Mouse (Mus musculus): ENCODE data around the gene Ralgps1. TPM values are rescaled to one million over a fixed set of nuclear protein-coding genes. Genes with fewer than 3 reads are reported as not detected.

Ralgps1 gene
- polyA plus RNA-seq, 1 experiment from 2014 or later, result 4.2 TPM

DNA sequence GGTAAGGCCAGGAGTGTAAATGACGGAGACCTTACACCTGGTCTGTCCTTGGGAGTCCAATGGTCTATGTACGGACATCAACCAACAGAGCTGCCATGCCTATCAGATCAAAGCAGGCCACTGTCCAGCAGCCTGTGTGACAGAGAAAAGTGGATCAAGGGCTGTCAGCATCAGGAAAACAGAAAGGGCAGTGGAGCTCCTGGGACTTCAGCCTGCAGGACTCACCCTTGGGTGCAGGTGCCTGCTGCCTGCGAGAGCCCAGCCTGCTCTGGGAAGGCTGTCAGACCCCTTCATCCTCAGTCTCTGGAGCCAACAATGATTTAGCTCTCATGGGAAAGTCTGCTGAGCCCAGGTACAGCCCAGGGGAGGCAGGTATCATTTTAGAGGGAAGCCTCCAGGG, 109.8 kb downstream of the Ralgps1 start:
- no peaks in the 10 kb centered on the region for H3K36me3 ChIP-seq (ENCODE audit: control insufficient read depth, insufficient read depth, low read length)
- WGBS, result 89% methylated on average over 3 of the region's 3 CpGs
- no peaks in the 10 kb centered on the region for H3K4me1 ChIP-seq (ENCODE audit: control insufficient read depth, insufficient read depth, low read length)
- no peak overlapping the region for H3K27ac ChIP-seq (replicated peaks; ENCODE audit: low read depth, low read length)
- H3K4me3 ChIP-seq (ENCODE audit: low read depth, low read length), result no peak overlapping the region
- H3K4me2 ChIP-seq (ENCODE audit: low read depth, low read length), result no peak overlapping the region
- no peak overlapping the region for H3K9ac ChIP-seq (ENCODE audit: low read depth, low read length)
- H3K27me3 ChIP-seq (replicated peaks; ENCODE audit: control insufficient read depth, insufficient read depth, low read length), result no peaks in the 10 kb centered on the region
- H3K9me3 ChIP-seq (ENCODE audit: control insufficient read depth, low read length), result no peaks in the 10 kb centered on the region
- DNase-seq (ENCODE audit: low spot score), result no peak
- no peak for ATAC-seq (ENCODE audit: low read depth)

DNA sequence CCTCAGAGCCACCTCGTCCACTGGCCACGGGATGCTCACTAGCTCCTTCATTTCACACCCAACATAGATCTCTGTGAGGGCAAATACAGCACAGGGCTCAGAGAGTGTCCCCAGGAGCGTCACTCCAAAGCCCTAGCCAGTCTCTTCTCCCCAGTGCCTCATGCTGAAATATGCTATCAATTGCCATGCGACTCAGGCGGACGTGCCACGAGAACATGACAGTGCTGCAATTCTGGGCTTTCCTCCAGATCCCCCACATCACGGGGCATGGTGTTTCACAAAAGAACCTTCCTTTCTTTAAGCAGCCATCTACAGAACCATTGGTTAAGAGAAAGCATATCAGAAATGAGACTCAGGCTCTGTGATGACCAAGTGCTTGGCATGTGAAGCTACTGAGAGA, 110.5 kb downstream of the Ralgps1 start:
- Histone ChIP-seq H3K4me1 (ENCODE audit: control insufficient read depth, insufficient read depth, low read length) (no peaks in the 10 kb centered on the region), H3K36me3 (ENCODE audit: control insufficient read depth, insufficient read depth, low read length) (no peaks in the 10 kb centered on the region), H3K9me3 (ENCODE audit: control insufficient read depth, low read length) (no peaks in the 10 kb centered on the region), H3K4me2 (ENCODE audit: low read depth, low read length) (no peak overlapping the region), H3K4me3 (ENCODE audit: low read depth, low read length) (no peak overlapping the region), H3K27me3 (replicated peaks; ENCODE audit: control insufficient read depth, insufficient read depth, low read length) (no peaks in the 10 kb centered on the region), H3K27ac (replicated peaks; ENCODE audit: low read depth, low read length) (no peak overlapping the region), H3K9ac (ENCODE audit: low read depth, low read length) (no peak overlapping the region)
- DNase-seq (ENCODE audit: low spot score), result no peak
- 87% methylated on average over 8 of the region's 8 CpGs for WGBS
- no peak for ATAC-seq (ENCODE audit: low read depth)

DNA sequence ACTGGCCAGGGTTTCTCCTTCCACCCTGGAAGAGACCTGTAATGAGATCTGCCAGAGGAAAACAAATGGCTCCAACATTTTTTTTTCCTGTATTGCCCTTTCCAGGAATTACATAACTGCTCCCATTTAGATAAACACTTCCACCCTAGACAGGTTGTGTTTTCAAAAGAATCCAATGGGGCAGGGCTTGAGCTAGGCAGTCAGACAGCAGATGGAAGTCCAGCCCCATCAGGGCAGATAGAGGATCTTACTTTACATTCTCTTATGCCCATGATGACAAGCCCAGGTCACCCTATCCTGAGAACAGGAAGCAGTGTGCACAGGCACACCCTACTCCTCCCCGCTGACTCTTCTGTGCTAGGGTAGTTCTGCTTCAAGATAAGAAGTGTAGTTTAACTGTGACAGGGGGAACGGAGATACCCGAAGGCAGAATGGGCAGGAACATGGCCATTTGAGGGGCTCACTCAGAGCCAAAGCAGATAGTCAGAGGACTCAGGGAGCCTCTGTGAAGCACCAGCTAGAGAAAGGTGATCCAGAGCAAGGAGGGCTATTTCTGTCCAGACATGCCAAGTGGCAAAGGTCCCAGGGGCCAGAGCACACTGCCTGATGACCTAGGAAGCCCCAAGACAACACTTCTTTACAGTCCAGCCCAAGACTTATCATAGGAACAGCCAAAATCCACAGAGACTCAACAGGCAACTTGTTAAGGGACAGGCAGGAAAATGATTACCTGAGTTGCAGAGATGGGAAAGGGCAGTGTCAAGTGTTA, 114.3 kb downstream of the Ralgps1 start:
- no peak for DNase-seq (ENCODE audit: low spot score)
- Histone ChIP-seq H3K9me3 (ENCODE audit: control insufficient read depth, low read length) (no peaks in the 10 kb centered on the region), H3K4me3 (ENCODE audit: low read depth, low read length) (no peak overlapping the region), H3K27ac (replicated peaks; ENCODE audit: low read depth, low read length) (no peak overlapping the region), H3K4me1 (ENCODE audit: control insufficient read depth, insufficient read depth, low read length) (no peaks in the 10 kb centered on the region; the same call in 1 of the 2 replicates), H3K4me2 (ENCODE audit: low read depth, low read length) (no peak overlapping the region), H3K9ac (ENCODE audit: low read depth, low read length) (no peak overlapping the region), H3K36me3 (ENCODE audit: control insufficient read depth, insufficient read depth, low read length) (no peaks in the 10 kb centered on the region), H3K27me3 (replicated peaks; ENCODE audit: control insufficient read depth, insufficient read depth, low read length) (no peaks in the 10 kb centered on the region)
- no peak for ATAC-seq (ENCODE audit: low read depth)
- WGBS, result 86% methylated on average over 3 of the region's 3 CpGs

DNA sequence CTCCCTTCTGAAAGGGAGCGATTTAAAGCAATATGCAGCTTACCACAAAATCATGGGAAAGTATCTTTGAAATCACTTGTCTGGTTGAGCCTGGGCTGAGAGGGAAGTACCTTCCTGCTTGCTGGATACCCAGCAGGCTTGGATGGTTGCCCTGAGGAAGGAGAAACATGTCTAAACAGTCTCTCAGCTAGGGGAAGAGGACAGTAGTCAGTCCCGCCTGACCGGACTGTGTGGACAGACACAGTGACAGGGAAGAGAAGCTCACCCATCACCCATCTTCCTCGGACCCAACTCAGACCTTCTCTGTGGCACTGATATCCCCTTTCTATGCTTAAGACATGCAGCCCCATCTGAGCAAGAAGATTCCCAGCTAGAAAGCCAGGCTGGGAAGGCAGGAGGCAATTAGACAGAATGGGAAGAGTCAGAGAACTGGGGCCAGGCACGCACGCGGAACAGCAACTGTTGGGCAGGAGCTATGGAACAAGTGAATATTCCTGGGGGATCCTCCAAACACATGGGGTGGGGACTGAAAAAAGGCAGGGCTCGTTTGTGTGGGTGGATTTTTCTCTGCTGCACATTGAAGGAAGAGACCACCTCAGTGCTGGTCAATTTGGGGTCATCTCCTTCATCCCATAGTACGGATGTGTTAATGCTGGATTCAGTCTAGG, 116.8 kb downstream of the Ralgps1 start:
- Histone ChIP-seq H3K36me3 (ENCODE audit: control insufficient read depth, insufficient read depth, low read length) (no peaks in the 10 kb centered on the region), H3K9ac (ENCODE audit: low read depth, low read length) (0 out of 2 replicates have a peak overlapping the region, but pooled peaks have one; percentile 1), H3K4me2 (ENCODE audit: low read depth, low read length) (no peak overlapping the region), H3K27me3 (replicated peaks; ENCODE audit: control insufficient read depth, insufficient read depth, low read length) (no peaks in the 10 kb centered on the region), H3K4me3 (ENCODE audit: low read depth, low read length) (no peak overlapping the region), H3K27ac (replicated peaks; ENCODE audit: low read depth, low read length) (no peak overlapping the region), H3K4me1 (ENCODE audit: control insufficient read depth, insufficient read depth, low read length) (no peaks in the 10 kb centered on the region; the same call in 1 of the 2 replicates), H3K9me3 (ENCODE audit: control insufficient read depth, low read length) (no peaks in the 10 kb centered on the region)
- 80% methylated on average over 9 of the region's 9 CpGs for WGBS
- DNase-seq (ENCODE audit: low spot score), result no peak
- no peak for ATAC-seq (ENCODE audit: low read depth)

DNA sequence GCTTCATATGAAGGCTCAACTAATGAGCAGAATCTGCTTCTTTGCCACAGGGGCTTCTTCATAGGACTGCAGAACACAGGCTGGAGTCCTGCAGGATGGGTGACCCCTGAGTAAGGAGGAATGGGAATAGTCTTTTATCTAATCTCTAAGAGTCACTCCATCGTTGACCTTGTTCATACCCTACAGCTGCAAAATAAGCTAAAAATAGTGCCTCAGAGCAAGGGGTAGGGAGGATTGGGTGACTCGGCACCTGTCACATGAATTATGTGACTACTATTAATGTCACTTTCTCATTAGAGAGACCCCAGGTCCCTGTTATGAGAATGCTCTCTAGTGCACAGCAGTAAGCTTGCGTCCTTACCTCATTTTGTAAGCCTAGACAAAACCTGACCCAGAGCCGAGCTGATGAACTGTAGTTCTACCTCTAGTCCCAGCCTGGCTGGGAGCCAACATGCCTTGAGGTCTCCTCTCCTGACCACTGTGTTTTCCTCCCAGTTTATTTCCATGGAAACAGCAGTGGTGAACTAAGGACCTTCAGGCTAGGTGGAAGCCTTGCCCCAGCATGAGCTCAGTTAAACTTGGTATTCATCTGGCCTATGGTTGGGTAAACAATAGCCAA, 117.6 kb downstream of the Ralgps1 start:
- H3K27me3 ChIP-seq (replicated peaks; ENCODE audit: control insufficient read depth, insufficient read depth, low read length), result no peaks in the 10 kb centered on the region
- ATAC-seq (ENCODE audit: low read depth) (peak; percentile 51), DNase-seq (ENCODE audit: low spot score) (peak; percentile 70)
- no peak overlapping the region for H3K4me3 ChIP-seq (ENCODE audit: low read depth, low read length)
- no peak overlapping the region for H3K9ac ChIP-seq (ENCODE audit: low read depth, low read length)
- no peaks in the 10 kb centered on the region for H3K9me3 ChIP-seq (ENCODE audit: control insufficient read depth, low read length)
- WGBS, result 61% methylated on average over 4 of the region's 4 CpGs
- H3K4me1 ChIP-seq (ENCODE audit: control insufficient read depth, insufficient read depth, low read length), result no peaks in the 10 kb centered on the region; the same call in 1 of the 2 replicates
- no peaks in the 10 kb centered on the region for H3K36me3 ChIP-seq (ENCODE audit: control insufficient read depth, insufficient read depth, low read length)
- H3K4me2 ChIP-seq (ENCODE audit: low read depth, low read length), result no peak overlapping the region
- no peak overlapping the region for H3K27ac ChIP-seq (replicated peaks; ENCODE audit: low read depth, low read length)

DNA sequence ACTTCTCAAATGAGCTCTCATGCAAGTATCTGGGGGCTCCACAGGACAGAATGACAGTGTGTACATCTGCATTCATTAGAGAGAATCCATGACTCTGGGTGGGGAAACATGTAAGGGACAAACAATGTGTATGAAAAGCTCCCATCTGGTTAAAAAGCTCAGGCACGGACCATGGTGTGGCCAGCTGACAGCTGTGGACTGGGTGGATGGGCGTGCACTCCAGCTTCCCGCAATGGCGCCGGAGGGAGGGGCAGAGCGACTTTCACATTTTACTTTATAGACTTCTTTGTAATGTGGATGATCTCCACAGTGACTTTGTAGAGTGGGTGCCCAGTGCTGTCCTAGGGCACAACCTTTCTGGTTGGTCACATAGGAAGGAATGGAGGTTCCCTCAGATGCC, 118.5 kb downstream of the Ralgps1 start:
- no peak overlapping the region for H3K4me2 ChIP-seq (ENCODE audit: low read depth, low read length)
- H3K9me3 ChIP-seq (ENCODE audit: control insufficient read depth, low read length), result no peaks in the 10 kb centered on the region
- no peaks in the 10 kb centered on the region for H3K36me3 ChIP-seq (ENCODE audit: control insufficient read depth, insufficient read depth, low read length)
- H3K27ac ChIP-seq (replicated peaks; ENCODE audit: low read depth, low read length), result no peak overlapping the region
- 91% methylated on average over 6 of the region's 6 CpGs for WGBS
- DNase-seq (ENCODE audit: low spot score) (no peak), ATAC-seq (ENCODE audit: low read depth) (no peak)
- no peaks in the 10 kb centered on the region; the same call in 1 of the 2 replicates for H3K4me1 ChIP-seq (ENCODE audit: control insufficient read depth, insufficient read depth, low read length)
- H3K27me3 ChIP-seq (replicated peaks; ENCODE audit: control insufficient read depth, insufficient read depth, low read length), result no peaks in the 10 kb centered on the region
- no peak overlapping the region for H3K4me3 ChIP-seq (ENCODE audit: low read depth, low read length)
- H3K9ac ChIP-seq (ENCODE audit: low read depth, low read length), result no peak overlapping the region

DNA sequence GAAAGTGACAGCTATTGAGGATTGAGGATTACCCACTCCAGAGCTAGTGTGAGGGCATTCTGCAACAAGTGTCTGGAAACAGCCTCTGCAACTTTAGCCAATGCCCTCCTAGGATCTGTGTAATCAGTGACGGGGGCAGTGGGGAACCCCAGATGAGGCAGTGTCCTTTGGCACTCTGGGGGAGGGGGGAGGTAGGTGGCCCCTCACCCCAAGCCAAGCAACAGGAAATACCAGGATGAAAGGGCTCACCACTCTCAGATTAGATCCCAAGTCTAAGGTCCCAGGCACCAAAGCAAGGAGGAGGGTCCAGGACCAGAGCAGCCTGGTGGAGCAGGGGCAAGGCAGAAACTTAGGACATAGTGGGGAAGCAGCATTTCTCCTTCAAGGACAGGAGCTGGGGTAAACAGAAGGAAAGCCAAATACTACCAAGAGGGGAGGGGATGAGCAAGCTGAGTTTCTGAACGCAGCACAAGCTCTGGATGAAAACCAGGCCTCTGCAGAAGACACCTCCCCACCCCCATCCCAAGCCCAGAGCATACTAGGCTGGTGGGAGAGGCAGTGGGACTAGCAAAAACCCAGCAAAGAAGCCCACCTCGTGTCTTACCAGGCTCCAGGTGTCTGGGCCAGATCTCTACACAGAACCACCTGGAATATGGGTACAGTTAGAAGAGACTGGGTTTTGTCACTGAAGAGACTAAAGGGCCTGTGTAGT, 121.2 kb downstream of the Ralgps1 start:
- H3K4me3 ChIP-seq (ENCODE audit: low read depth, low read length), result no peak overlapping the region
- no peak overlapping the region for H3K27ac ChIP-seq (replicated peaks; ENCODE audit: low read depth, low read length)
- DNase-seq (ENCODE audit: low spot score) (no peak), ATAC-seq (ENCODE audit: low read depth) (no peak)
- H3K27me3 ChIP-seq (replicated peaks; ENCODE audit: control insufficient read depth, insufficient read depth, low read length), result no peaks in the 10 kb centered on the region
- no peaks in the 10 kb centered on the region for H3K9me3 ChIP-seq (ENCODE audit: control insufficient read depth, low read length)
- no peak overlapping the region for H3K9ac ChIP-seq (ENCODE audit: low read depth, low read length)
- no peaks in the 10 kb centered on the region; the same call in 1 of the 2 replicates for H3K4me1 ChIP-seq (ENCODE audit: control insufficient read depth, insufficient read depth, low read length)
- H3K4me2 ChIP-seq (ENCODE audit: low read depth, low read length), result no peak overlapping the region
- WGBS, result 35% methylated on average over 3 of the region's 3 CpGs
- H3K36me3 ChIP-seq (ENCODE audit: control insufficient read depth, insufficient read depth, low read length), result peaks cover 7% of the 10 kb centered on the region

DNA sequence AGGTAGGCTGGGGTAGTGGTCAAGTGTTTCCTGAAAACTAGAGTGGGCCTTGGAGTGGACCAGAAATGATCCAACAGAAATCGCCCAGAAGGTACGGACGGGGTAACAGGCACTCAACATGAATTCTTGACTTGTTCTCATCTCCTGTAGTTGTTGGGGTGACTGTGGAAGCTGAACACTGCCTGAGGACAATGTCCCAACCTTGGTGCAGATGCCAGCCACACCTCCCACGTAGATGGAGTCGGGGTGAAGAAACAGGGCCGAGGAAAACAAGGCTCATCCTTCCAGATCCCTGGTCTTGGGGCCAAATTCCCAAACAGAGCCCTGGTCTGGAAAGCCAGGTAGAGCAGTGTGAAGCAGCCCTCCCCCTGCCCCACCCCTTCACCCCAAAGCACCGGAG, 122.7 kb downstream of the Ralgps1 start:
- Histone ChIP-seq H3K4me1 (ENCODE audit: control insufficient read depth, insufficient read depth, low read length) (no peaks in the 10 kb centered on the region), H3K9ac (ENCODE audit: low read depth, low read length) (no peak overlapping the region), H3K4me3 (ENCODE audit: low read depth, low read length) (no peak overlapping the region), H3K27ac (replicated peaks; ENCODE audit: low read depth, low read length) (no peak overlapping the region), H3K9me3 (ENCODE audit: control insufficient read depth, low read length) (no peaks in the 10 kb centered on the region), H3K36me3 (ENCODE audit: control insufficient read depth, insufficient read depth, low read length) (peaks cover 14% of the 10 kb centered on the region), H3K27me3 (replicated peaks; ENCODE audit: control insufficient read depth, insufficient read depth, low read length) (no peaks in the 10 kb centered on the region), H3K4me2 (ENCODE audit: low read depth, low read length) (no peak overlapping the region)
- ATAC-seq (ENCODE audit: low read depth) (no peak), DNase-seq (ENCODE audit: low spot score) (no peak)
- 88% methylated on average over 7 of the region's 7 CpGs for WGBS

Measured in embryonic facial prominence, embryonic 14.5 days (tissue).